Mouse (Mus musculus) 3T3-L1 (cell line): ENCODE measurements around the gene Gm17349.
"Not testable (repeated sequence)": the region's sequence is repeated elsewhere in the genome, so short reads cannot be mapped to it uniquely, and the experiment has no call there.

Source experiments
- DNase-seq: peaks from one replicate; pipeline ENCODE4 v3.0.0-alpha.2; 2015; ENCODE audit warnings: low read depth, low spot score

Gene Gm17349

DNA sequence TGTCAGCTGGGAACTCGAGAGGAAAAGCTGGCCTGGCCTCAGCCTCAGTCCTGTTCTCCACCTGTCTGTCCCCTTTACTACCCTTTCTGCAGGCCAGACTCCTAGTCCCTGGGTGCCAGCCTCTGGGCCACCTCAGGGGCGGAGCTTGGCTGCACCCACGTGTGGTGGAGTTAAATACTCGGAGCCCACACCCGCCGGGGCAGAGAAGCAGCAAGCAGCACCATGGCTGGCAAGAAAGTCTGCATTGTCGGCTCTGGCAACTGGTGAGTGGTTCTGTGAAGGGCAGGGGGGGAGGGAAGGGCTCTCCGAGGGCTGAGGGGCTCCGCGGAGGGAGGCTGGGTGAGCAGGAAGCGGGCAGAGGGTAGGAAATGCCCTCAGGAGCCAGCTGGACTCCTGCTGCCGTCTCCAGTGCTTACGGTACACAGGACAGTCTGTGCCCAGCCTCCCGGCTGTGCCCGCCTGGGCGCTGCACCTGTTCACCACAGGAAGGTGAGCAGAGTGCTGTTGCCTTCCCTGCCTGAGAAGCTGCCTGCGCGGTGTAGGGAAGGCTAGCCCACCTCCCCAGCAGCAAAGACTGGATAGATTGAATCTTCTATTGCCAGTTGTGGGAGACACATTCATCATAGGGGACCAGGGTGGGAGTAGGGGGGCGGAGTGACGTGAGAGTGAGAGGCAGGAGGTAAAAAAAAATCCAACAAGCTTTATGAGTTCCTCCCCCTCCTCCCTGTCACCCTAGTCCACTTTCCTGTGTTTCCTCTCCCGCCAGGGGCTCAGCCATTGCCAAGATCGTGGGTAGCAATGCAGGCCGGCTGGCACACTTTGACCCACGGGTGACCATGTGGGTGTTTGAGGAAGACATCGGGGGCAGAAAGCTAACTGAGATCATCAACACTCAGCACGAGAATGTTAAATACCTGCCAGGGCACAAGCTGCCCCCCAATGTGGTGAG lies 12.4 kb upstream of the Gm17349 start, which contains the start of gene Gpd1:
Gpd1 (plus strand) TSS at position 130 of the 949 bp plus-strand sequence.
- DNase-seq, result no peak

GRCm38 (mm10) chr15:99716814-99717213 lies 11.5 kb upstream of the Gm17349 start:
- DNase-seq, result no peak

GRCm38 (mm10) chr15:99715982-99716746 lies 10.9 kb upstream of the Gm17349 start:
- DNase-seq, result no peak

- DNase-seq, result no peak
Observed at GRCm38 (mm10) chr15:99715361-99715865, 10.1 kb upstream of the Gm17349 start.

DNA sequence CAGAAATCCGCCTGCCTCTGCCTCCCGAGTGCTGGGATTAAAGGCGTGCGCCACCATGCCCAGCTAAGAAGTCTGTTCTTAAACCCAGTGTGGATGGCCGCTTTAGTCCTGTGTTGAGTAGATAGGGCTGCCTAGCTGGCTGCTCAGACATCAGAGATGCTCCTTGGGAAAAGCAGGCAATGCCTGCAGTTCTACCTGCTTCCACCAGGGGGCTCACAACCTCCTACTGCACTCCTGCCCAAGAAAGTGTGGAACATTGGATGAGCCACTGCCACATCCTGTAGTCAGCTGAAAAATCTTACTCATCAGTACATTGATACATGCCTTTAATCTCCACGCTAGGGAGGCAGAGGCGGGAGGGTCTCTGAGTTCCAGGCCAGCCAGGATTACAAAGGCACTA lies 9.6 kb upstream of the Gm17349 start:
- peak; percentile 90 for DNase-seq

DNA sequence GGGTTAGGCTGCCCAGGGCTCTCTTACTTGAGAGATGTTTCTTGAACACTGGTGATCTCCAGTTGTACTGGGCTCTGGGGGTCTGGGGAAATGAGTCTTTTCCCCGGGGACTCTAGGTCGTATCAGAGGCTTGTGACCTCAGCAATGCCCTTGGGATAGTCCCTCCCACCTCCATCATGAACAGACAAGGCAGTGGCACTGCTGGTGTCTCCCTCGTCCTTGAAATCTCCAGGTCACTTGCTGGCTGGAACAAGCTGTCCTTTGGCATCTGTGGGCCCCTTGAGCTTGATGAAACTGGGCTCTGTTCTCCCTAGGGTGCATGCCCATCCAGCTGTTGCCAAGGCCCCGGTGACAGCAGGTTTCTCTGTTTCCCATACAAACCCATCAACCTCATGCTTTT lies 8.9 kb upstream of the Gm17349 start:
- DNase-seq, result no peak

DNA sequence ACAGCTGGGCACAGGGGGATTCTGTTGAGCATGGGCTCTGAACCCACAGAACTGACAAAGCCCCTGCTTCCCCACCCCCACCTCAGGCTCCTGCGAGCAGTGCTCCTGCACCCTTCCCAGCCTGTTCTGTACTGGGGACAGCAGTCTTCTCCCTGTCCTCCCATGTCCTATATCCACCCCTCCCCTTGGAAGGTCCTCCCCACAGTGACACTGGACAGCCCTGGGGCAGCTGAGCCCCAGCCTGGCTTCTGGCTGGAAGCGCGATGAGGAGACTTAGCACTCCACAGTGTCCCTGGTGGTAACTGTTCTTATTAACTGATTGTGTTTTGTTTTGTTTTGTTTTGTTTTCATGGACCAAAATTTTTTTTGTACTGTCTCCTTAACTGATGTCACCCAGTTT lies 8.3 kb upstream of the Gm17349 start:
- DNase-seq, result no peak

GRCm38 (mm10) chr15:99712666-99713559 lies 7.6 kb upstream of the Gm17349 start:
- no peak for DNase-seq

GRCm38 (mm10) chr15:99711491-99711890 lies 6.2 kb upstream of the Gm17349 start:
- no peak for DNase-seq

- no peak for DNase-seq
Observed at GRCm38 (mm10) chr15:99710221-99711190, 5.2 kb upstream of the Gm17349 start.

- DNase-seq, result no peak
Observed at GRCm38 (mm10) chr15:99708176-99708575, 2.9 kb upstream of the Gm17349 start.

GRCm38 (mm10) chr15:99704881-99705280 lies 409 bp downstream of the Gm17349 start:
- DNase-seq, result no peak

DNA sequence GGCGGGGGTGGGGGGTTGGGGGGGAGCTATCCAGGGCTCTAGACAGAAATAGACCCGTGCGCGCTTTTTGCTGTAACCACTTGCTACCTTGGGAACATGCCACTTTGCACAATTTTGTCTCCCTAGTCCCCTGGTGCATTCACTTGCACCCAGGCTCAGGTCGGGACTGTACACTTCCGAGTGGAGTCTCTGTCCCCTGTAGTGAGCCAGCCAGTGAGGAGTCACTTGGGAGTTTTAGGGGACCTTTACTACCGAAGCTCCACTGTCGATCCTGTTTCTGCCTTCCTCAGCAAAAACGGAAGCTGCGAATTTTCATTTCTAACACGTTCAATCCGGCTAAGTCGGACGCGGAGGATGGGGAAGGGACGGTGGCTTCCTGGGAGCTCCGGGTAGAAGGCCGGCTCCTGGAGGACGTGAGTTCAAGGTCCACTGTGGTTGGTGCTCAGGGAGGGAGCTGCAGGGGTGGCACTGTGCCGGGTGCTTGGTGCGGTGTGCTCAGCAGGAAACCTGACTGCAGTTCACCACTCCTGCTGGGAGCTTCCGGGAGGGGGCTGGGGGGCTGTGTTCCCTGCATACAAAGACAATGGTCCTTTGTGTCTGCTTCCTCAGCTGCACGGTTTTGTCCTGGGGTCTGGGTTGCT lies 1.1 kb downstream of the Gm17349 start:
- no peak for DNase-seq

- no peak for DNase-seq
Observed at GRCm38 (mm10) chr15:99703676-99704040, 1.6 kb downstream of the Gm17349 start.

DNA sequence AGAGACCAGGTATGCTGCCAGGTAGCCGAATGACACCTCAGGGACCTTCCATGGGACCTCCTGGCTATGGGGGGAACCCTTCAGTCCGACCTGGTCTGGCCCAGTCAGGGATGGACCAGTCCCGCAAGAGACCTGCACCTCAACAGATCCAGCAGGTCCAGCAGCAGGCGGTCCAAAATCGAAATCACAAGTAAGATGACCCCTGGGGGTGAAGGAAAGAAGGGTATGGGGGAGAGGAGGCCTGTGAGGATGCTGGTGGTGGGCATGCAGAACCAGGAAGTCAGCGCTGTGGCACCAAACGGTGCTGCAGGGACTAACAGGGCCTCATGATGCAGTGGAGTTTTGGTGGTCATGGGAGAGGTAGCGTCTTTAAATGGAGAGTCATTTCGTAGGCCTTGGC lies 2.2 kb downstream of the Gm17349 start:
- no peak for DNase-seq

DNA sequence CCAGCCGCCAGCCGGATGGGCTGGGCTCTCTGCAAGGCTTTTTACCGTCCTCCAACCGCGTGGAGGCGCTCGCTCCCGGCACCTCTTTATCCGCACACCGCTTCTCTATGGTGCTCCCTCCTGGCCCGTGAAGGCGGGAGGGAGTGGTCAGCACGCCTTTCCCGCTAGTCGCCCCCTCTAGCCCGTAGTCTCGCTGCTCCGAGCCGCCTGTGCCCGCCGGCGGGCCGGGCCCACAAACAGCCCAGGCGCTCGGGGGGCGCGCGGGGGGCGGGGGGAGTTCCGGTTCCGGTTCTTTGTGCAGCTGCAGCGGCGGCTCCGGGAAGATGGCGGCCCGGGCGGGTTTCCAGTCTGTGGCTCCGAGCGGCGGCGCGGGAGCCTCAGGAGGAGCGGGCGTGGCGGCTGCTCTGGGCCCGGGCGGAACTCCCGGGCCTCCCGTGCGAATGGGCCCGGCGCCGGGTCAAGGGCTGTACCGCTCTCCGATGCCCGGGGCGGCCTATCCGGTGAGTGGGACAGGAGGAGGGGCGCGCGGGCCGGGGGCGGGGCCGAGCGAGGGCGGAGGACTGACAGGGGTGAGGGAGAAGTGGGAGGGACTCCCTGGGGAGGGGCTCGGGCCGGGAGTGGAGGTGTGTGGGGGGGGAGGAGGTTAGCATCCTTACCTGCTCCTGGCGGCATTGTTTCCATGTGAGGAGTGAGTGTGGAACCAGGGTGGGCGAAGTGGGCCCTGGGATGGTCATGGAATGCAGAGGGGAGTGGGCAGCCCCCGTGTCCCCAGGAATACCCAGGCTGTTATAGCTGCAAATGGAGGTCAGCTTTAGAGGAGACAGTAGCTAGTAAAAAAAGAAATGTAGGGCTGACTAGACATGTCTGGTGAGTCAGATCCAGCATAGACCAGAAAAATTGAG lies 3.0 kb downstream of the Gm17349 start, which contains the start of gene Smarcd1:
Smarcd1 (plus strand) TSS at position 131 of the 902 bp plus-strand sequence.
- DNase-seq, result peak; percentile 95

- not testable (repeated sequence) for DNase-seq
Observed at GRCm38 (mm10) chr15:99701640-99701998, 3.7 kb downstream of the Gm17349 start.
